ENCODE assay signal across 12 mouse cellular contexts in genomic region chr15:94024126-94024730, GRCm38 (mm10).
DNase-seq lines count a peak whose midpoint lies in the region; ATAC-seq and TF ChIP-seq lines count a peak whose summit lies in the region.
"Had no signal": no experiment of that assay in that cellular context is flagged by ENCODE, and none has a peak within 500 bp of the region (broad histone marks: within the 10 kb centered on the region; RNA-seq: fewer than 3 reads in every experiment).

No protein-coding gene starts in this region.

- H3K27me3 ChIP-seq in heart, adult 2 months (ENCODE audit: control insufficient read depth, insufficient read depth, low read length) = no peaks in the 10 kb centered on the region
- H3K27me3 ChIP-seq in lung, embryonic 14.5 days (ENCODE audit: insufficient read depth, low read length) = no peaks in the 10 kb centered on the region
- no peaks in the 10 kb centered on the region for H3K27me3 ChIP-seq in embryonic facial prominence, embryonic 11.5 days (ENCODE audit: control insufficient read depth, insufficient read depth, low read length)
- H3K27me3 ChIP-seq in limb, embryonic 10.5 days (ENCODE audit: low read depth, poor library complexity, severe bottlenecking) = no peaks in the 10 kb centered on the region

- H3K36me3 ChIP-seq in heart, adult 2 months (ENCODE audit: control insufficient read depth, insufficient read depth, low read length) = no peaks in the 10 kb centered on the region
- no peaks in the 10 kb centered on the region for H3K36me3 ChIP-seq in lung, embryonic 14.5 days (ENCODE audit: insufficient read depth)
- no peaks in the 10 kb centered on the region for H3K36me3 ChIP-seq in embryonic facial prominence, embryonic 11.5 days (replicated peaks; ENCODE audit: control insufficient read depth, insufficient read depth, low read depth, low read length)
- no peaks in the 10 kb centered on the region for H3K36me3 ChIP-seq in limb, embryonic 10.5 days

- ATAC-seq in lung, embryonic 14.5 days (ENCODE audit: insufficient read depth) = peak; percentile 55; the same call in 1 of the 2 replicates
- no peak for ATAC-seq in embryonic facial prominence, embryonic 11.5 days (replicated peaks; ENCODE audit: insufficient number of reproducible peaks, low FRiP score, low TSS enrichment, low read depth)
- ATAC-seq: lung, postnatal 0 days had no signal

- no peaks in the 10 kb centered on the region for H3K9me3 ChIP-seq in lung, embryonic 14.5 days (ENCODE audit: low read depth, low read length)
- no peaks in the 10 kb centered on the region for H3K9me3 ChIP-seq in embryonic facial prominence, embryonic 11.5 days (replicated peaks; ENCODE audit: control insufficient read depth, low read length)
- no peaks in the 10 kb centered on the region for H3K9me3 ChIP-seq in limb, embryonic 10.5 days (replicated peaks)

- no peak overlapping the region for H3K27ac ChIP-seq in heart, adult 2 months
- peak overlapping the region; percentile 91; the same call in 1 of the 2 replicates for H3K27ac ChIP-seq in lung, embryonic 14.5 days (ENCODE audit: low read depth)
- peak overlapping the region; percentile 35 for H3K27ac ChIP-seq in embryonic facial prominence, embryonic 11.5 days (replicated peaks; ENCODE audit: low read depth, low read length)
- H3K27ac ChIP-seq in limb, embryonic 10.5 days = no peak overlapping the region

- H3K79me2 ChIP-seq in heart, adult 2 months (replicated peaks; ENCODE audit: control insufficient read depth, insufficient read depth, low read length) = no peaks in the 10 kb centered on the region

- no peak overlapping the region for H3K4me3 ChIP-seq in heart, adult 2 months
- no peak overlapping the region for H3K4me3 ChIP-seq in lung, embryonic 14.5 days (ENCODE audit: low read depth, low read length)
- no peak overlapping the region for H3K4me3 ChIP-seq in embryonic facial prominence, embryonic 11.5 days (ENCODE audit: low read depth, low read length)
- H3K4me3 ChIP-seq in limb, embryonic 10.5 days = no peak overlapping the region

- TF ChIP-seq POLR2A in heart, adult 2 months (IDR thresholded peaks at IDR 0.05; ENCODE audit: insufficient read depth, low read depth, low read length) = no peak

- no peak for TF ChIP-seq CTCF in heart, adult 2 months (IDR thresholded peaks at IDR 0.05)
- no peak for TF ChIP-seq CTCF in lung, embryonic 14.5 days (IDR thresholded peaks at IDR 0.05; ENCODE audit: low read depth)

- TF ChIP-seq EP300 in heart, adult 2 months (IDR thresholded peaks at IDR 0.05; ENCODE audit: insufficient read depth, low read depth, low read length) = no peak

- H3K9ac ChIP-seq in heart, adult 2 months (ENCODE audit: low read depth, low read length) = no peak overlapping the region
- H3K9ac ChIP-seq in lung, embryonic 14.5 days = no peak overlapping the region
- H3K9ac ChIP-seq in embryonic facial prominence, embryonic 11.5 days (replicated peaks; ENCODE audit: low read length) = no peak overlapping the region

- intact Hi-C loops in heart, adult 2 months (cut with DNase I) = no loop called here

- 55% methylated on average over 4 of the region's 4 CpGs for WGBS in heart, adult 2 months
- 57% methylated on average over 4 of the region's 4 CpGs for WGBS in lung, embryonic 14.5 days
- WGBS in embryonic facial prominence, embryonic 11.5 days = 77% methylated on average over 4 of the region's 4 CpGs
- 82% methylated on average over 4 of the region's 4 CpGs for WGBS in limb, embryonic 10.5 days

- peak; percentile 4 to 9 for DNase-seq in heart, adult 18-20 months
- no peak for DNase-seq in heart, adult 2 months
- peak; percentile 55 for DNase-seq in lung, embryonic 14.5 days
- DNase-seq in lung, adult 18-20 months = no peak
- DNase-seq in embryonic facial prominence, embryonic 11.5 days (ENCODE audit: low spot score) = no peak
- peak; percentile 27 for DNase-seq in limb, embryonic 10.5 days (ENCODE audit: low spot score)
- DNase-seq in frontal cortex, adult 2 months (ENCODE audit: extremely low spot score in 1 of 2, low spot score in 1 of 2) = no peak
- DNase-seq in right cerebral cortex, postnatal 14 days = no peak
- DNase-seq: adrenal gland, adult 8-10 months; kidney, postnatal 25 days; thymus, postnatal 14 days had no signal

- H3K4me1 ChIP-seq in heart, adult 2 months (ENCODE audit: control insufficient read depth, insufficient read depth, low read length) = peaks cover 2% of the 10 kb centered on the region; the same call in 1 of the 2 replicates
- peaks cover 25% of the 10 kb centered on the region for H3K4me1 ChIP-seq in lung, embryonic 14.5 days (ENCODE audit: insufficient read depth)
- no peaks in the 10 kb centered on the region for H3K4me1 ChIP-seq in embryonic facial prominence, embryonic 11.5 days (ENCODE audit: control insufficient read depth, insufficient read depth, low read length)
- H3K4me1 ChIP-seq in limb, embryonic 10.5 days = peaks cover 29% of the 10 kb centered on the region

- H3K4me2 ChIP-seq in lung, embryonic 14.5 days = no peak overlapping the region
- H3K4me2 ChIP-seq in embryonic facial prominence, embryonic 11.5 days (ENCODE audit: low read depth, low read length) = no peak overlapping the region

Comparison
In these comparisons a context has a peak if more than half of its experiments do, and no peak if none do; other contexts are left out.
1. DNase-seq: peak in heart, adult 18-20 months (2 of 2), lung, embryonic 14.5 days (single experiment) and limb, embryonic 10.5 days (single experiment); none in heart, adult 2 months (0 of 2), lung, adult 18-20 months (0 of 2), embryonic facial prominence, embryonic 11.5 days (single experiment), frontal cortex, adult 2 months (0 of 2) and right cerebral cortex, postnatal 14 days (single experiment).
2. H3K27ac ChIP-seq: peak in lung, embryonic 14.5 days (single experiment) and embryonic facial prominence, embryonic 11.5 days (single experiment); none in heart, adult 2 months (single experiment) and limb, embryonic 10.5 days (single experiment).